Mouse (Mus musculus): ENCODE results near the gene Cog1.

GRCm38 (mm10) chr11:113681979-113682378, 33.0 kb downstream of the Cog1 start:
- TF ChIP-seq GATA1 (IDR thresholded peaks at IDR 0.05; ENCODE audit: low read length) (no peak), TAL1 (IDR thresholded peaks at IDR 0.05; ENCODE audit: low read length) (no peak)
